Mouse (Mus musculus): ENCODE data around the gene Prkn. TPM values are rescaled to one million over a fixed set of nuclear protein-coding genes. Genes with fewer than 3 reads are reported as not detected.
A peak's percentile ranks its signal among the peaks of the same experiment; 100 is the strongest.

The Prkn gene
- polyA plus RNA-seq, 1 experiment from 2014 or later: 1.5 TPM

DNA sequence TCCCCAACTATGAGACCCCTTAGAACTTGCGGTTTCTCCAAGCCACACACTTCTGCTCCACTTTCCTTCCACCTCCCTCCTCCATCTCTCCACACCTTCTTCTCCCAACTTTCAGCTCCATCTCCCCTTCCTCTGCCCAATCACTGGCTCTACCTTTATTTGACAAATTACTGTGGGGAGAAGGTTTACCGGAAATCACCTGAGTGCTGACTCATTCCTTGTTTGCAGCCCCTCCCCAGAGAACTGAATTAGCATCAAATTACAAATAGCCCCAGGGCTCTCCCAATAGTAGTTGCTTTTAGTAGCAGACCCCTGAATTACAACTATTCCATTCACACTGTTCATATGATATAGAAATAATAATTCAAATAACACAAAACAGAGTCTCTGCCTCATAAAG lies 1036.1 kb downstream of the Prkn start:
- 78% methylated on average over 2 of the region's 2 CpGs for WGBS
- H3K9me3 ChIP-seq: no peaks in the 10 kb centered on the region
- no peak overlapping the region for H3K27ac ChIP-seq
- H3K36me3 ChIP-seq: no peaks in the 10 kb centered on the region
- no peak for ATAC-seq
- H3K4me3 ChIP-seq (replicated peaks): no peak overlapping the region
- H3K4me1 ChIP-seq (replicated peaks): no peaks in the 10 kb centered on the region
- no peak overlapping the region for H3K9ac ChIP-seq
- H3K4me2 ChIP-seq (replicated peaks): no peak overlapping the region
- H3K27me3 ChIP-seq (replicated peaks): no peaks in the 10 kb centered on the region

DNA sequence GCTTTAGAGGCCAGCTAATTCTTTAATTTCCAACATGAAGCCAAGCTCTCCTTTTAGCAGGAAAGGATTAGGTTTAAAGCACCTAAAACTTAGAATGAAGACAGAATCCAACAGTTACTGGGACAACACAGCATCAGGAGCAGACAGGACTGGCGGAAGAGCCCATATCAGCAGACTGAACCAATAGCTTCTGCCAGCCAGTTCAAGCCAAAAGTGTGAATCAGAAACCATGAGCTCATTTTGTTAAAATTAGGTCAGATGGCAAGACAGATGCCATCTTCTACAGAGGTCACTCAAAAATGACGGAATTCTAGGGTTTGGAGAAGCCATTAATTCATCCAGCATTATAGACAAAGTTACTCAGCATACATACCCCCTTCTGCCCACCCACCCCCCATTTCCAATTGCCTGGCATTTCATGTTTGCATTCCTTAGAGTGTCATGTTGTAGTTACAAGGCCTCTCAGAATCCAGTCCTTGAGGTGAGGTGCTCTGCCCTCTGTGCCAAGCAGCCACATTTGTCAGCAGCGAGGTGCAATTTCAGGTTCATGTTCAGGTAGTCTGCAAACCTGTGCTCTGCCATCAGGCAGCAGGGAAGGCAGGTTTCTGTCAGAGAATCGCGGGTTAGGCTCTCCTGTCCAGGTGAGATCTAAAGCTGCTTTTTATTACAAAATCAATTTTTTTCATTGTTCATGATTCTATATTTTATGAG lies 1041.1 kb downstream of the Prkn start:
- H3K9me3 ChIP-seq: no peaks in the 10 kb centered on the region
- H3K4me3 ChIP-seq (replicated peaks): no peak overlapping the region
- H3K27me3 ChIP-seq (replicated peaks): no peaks in the 10 kb centered on the region
- no peak overlapping the region for H3K4me2 ChIP-seq (replicated peaks)
- WGBS: 92% methylated on average over 5 of the region's 5 CpGs
- no peak overlapping the region for H3K9ac ChIP-seq
- H3K36me3 ChIP-seq: no peaks in the 10 kb centered on the region
- H3K4me1 ChIP-seq (replicated peaks): no peaks in the 10 kb centered on the region
- ATAC-seq: no peak
- no peak overlapping the region for H3K27ac ChIP-seq

DNA sequence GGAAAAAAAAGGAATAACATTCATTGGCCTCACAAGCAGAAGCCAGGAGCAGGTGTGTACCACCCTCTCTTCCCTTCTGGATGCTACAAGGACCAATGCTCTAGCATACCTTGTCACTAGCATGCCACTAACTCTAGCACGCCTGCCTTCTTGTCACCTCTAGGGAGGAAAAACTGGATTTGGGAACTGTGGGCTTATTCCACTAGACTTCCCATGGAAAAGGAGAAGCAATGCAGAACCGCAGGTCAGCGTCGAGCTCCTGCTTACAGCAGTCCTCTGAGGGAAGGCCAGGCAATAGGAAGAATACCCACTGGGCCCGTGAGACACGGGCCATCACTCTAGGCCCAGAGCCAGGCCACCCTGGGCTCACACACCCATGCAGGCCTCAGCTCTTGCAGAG lies 1045.4 kb downstream of the Prkn start:
- Histone ChIP-seq H3K4me2 (replicated peaks) (no peak overlapping the region), H3K27ac (no peak overlapping the region), H3K9me3 (no peaks in the 10 kb centered on the region), H3K4me1 (replicated peaks) (no peaks in the 10 kb centered on the region), H3K27me3 (replicated peaks) (no peaks in the 10 kb centered on the region), H3K36me3 (no peaks in the 10 kb centered on the region), H3K9ac (no peak overlapping the region), H3K4me3 (replicated peaks) (no peak overlapping the region)
- no peak for ATAC-seq
- WGBS: 95% methylated on average over 6 of the region's 6 CpGs

DNA sequence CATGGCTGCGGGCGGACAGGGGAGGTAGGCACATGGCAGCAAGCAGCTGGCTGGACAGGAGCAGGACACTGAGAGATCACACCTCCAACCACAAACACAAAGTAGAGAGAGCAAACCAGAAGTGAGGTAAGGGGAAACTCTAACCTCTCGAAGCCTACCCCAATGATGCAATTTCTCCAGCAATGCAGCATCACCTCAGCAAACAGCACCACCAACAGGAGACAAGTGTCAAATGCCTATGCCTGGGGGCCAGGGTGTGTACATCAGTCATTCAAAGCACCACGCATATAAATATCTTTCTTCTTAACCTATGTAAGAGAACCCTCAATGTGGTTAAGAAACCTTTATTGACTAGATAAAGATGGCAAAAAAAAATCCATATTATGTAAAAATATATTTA lies 1046.8 kb downstream of the Prkn start:
- Histone ChIP-seq H3K27me3 (replicated peaks) (no peaks in the 10 kb centered on the region), H3K4me3 (replicated peaks) (no peak overlapping the region), H3K27ac (no peak overlapping the region), H3K36me3 (no peaks in the 10 kb centered on the region), H3K9ac (no peak overlapping the region), H3K9me3 (no peaks in the 10 kb centered on the region), H3K4me2 (replicated peaks) (no peak overlapping the region), H3K4me1 (replicated peaks) (no peaks in the 10 kb centered on the region)
- WGBS: 79% methylated on average over 4 of the region's 4 CpGs
- no peak for ATAC-seq

DNA sequence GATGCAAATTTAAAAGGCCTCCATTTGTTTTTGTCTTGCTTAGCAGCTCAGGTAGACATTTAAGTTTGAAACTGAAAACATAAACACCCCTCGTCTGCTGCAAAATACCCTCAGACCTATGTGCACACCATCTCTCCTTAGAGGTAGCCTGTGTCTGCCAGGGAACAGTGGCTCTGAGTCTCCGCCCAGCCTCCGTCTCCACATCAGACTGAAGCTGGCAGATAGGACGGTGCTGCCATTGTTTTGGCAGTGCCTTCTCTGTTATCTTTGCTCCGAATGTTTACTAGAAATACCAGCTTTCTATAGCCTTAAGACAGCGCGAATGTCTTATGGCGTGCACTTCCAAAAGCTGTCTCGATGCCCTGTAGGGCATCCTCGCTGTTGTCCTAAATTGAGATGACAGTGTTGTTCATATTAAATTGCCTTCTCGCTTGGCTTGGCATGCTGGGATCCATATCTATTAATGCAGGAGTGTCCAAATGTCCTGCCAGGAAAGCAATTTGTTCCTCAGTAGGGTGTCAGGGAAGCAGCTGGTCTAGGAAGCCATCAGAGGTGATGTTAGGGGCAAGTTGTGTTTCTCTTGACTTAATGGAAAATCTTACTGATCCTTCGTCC lies 1047.5 kb downstream of the Prkn start:
- Histone ChIP-seq H3K9ac (no peak overlapping the region), H3K4me2 (replicated peaks) (no peak overlapping the region), H3K4me1 (replicated peaks) (no peaks in the 10 kb centered on the region), H3K36me3 (no peaks in the 10 kb centered on the region), H3K9me3 (no peaks in the 10 kb centered on the region), H3K4me3 (replicated peaks) (no peak overlapping the region), H3K27ac (no peak overlapping the region), H3K27me3 (replicated peaks) (no peaks in the 10 kb centered on the region)
- WGBS: 78% methylated on average over 12 of the region's 12 CpGs
- no peak for ATAC-seq

DNA sequence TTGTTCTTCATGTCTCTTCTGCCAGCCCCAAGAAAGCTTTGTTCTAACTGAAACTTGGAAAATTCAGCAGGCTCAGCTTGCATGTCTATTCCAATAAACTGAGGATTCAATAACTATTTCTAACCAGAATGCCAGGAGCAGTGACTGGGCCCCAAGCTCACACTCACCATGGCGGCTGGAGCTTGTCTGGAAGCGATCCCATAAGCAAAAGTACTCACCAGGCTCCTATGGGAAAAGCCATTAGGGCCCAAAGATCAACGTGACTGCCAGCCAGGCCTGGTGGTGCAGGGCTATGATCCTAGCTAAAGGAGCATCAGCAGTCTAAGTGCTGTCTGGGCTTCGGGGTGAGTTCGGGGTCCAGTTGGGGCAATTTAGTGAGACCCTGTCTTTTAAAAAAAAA lies 1048.6 kb downstream of the Prkn start:
- 73% methylated on average over 5 of the region's 5 CpGs for WGBS
- no peak for ATAC-seq
- Histone ChIP-seq H3K4me3 (replicated peaks) (no peak overlapping the region), H3K4me2 (replicated peaks) (no peak overlapping the region), H3K27me3 (replicated peaks) (no peaks in the 10 kb centered on the region), H3K9ac (no peak overlapping the region), H3K9me3 (no peaks in the 10 kb centered on the region), H3K27ac (no peak overlapping the region), H3K4me1 (replicated peaks) (no peaks in the 10 kb centered on the region), H3K36me3 (no peaks in the 10 kb centered on the region)

DNA sequence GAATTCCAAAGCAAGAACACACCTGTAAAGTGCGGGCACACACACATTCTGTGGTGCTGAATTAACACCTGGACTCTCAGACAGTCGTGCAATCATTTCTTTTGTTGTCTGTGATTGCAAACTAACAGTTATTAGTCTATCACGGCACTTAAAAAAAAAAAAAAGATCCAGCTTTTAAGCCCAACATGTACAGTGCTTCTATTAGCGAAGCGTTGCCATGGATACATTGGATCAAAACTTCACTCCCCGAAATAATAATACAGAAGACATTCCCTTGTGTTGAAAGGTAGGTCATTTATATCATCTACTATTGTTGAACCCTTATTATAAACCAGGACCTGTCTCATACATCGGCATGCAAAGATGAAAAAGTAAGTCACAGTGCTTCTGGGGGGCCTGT lies 1060.1 kb downstream of the Prkn start:
- Histone ChIP-seq H3K9ac (no peak overlapping the region), H3K27me3 (replicated peaks) (no peaks in the 10 kb centered on the region), H3K27ac (no peak overlapping the region), H3K4me2 (replicated peaks) (no peak overlapping the region), H3K9me3 (no peaks in the 10 kb centered on the region), H3K36me3 (no peaks in the 10 kb centered on the region), H3K4me1 (replicated peaks) (no peaks in the 10 kb centered on the region), H3K4me3 (replicated peaks) (no peak overlapping the region)
- 87% methylated on average over 7 of the region's 7 CpGs for WGBS
- ATAC-seq: no peak

DNA sequence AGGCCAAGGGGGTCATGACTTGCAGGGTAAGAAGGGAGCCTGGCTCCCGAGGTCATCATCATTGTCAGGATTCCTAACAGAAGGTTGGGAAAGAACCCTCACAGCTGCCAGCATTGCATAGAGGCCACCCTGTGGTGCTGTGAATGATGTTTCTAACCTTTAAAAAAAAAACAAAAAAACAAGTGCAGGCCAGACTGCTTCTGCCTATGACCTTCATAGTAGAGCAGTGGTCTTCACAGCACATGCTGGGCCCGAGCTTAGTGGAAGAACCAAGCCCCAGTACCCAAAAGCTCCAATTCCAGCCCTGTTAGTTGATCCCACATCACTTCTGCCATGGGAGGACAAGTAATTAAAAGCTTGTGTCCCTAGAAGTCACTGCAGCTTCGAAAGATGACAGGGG lies 1061.5 kb downstream of the Prkn start:
- Histone ChIP-seq H3K4me2 (replicated peaks) (no peak overlapping the region), H3K9ac (no peak overlapping the region), H3K27ac (no peak overlapping the region), H3K4me3 (replicated peaks) (no peak overlapping the region), H3K4me1 (replicated peaks) (no peaks in the 10 kb centered on the region), H3K27me3 (replicated peaks) (no peaks in the 10 kb centered on the region), H3K9me3 (no peaks in the 10 kb centered on the region), H3K36me3 (no peaks in the 10 kb centered on the region)
- no peak for ATAC-seq
- 83% methylated on average over 3 of the region's 3 CpGs for WGBS

DNA sequence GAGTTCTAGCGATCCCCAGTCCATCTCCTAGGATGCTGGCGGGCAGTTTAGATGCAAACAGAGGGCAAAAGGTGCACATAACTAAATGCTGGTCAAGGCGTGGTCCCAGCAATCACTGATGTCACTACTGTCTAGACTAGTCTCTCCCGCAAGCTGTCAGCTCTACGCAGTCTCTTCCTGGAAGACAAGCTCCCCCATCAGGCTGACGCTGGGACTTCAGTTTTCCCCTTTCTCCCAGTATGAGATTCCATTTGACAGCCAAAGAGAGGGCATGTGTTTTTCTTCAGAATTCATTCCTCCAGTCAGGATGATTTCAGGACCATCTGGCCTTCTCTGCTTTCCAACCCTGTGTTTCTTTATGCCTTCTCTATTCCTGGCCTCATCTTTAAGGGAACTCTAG lies 1062.8 kb downstream of the Prkn start:
- Histone ChIP-seq H3K27me3 (replicated peaks) (no peaks in the 10 kb centered on the region), H3K36me3 (no peaks in the 10 kb centered on the region), H3K9ac (no peak overlapping the region), H3K4me3 (replicated peaks) (no peak overlapping the region), H3K9me3 (no peaks in the 10 kb centered on the region), H3K4me1 (replicated peaks) (no peaks in the 10 kb centered on the region), H3K27ac (no peak overlapping the region), H3K4me2 (replicated peaks) (no peak overlapping the region)
- ATAC-seq: no peak
- 45% methylated on average over 6 of the region's 6 CpGs for WGBS

DNA sequence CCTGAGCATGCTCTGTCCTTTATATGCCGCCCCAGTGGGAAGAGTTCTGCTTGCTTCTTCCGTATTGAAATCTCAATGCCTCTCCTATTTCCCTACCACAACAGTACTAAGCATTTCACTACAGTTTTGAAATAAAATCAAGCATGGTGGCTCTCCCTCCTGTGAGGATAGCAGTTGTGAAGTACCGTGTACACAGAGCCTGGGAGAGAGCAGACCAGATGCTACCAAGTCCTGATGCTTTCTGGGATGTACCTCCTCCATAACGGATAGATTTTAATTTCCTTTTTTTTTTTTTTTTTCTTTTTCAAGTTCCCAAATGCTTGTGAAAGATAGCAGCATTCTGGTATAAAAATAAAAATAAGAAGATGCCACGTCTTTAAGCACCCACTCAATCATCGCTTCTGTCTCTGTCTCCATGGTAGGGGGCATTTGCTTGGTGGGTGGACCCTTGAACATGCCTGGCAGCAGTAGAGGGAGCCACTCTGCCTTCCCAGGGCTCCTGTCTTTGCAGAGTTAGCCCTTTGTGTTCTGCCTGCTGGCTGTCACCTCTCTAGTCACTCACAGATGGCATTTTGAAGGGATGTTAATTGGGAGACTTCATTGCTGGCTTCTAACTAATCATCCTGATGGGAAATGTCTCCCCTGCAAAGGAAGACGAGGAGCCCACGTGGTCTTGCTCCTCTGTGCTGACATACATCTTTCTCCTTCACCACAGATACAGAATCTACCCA lies 1070.6 kb downstream of the Prkn start:
- H3K9ac ChIP-seq: no peak overlapping the region
- H3K36me3 ChIP-seq: no peaks in the 10 kb centered on the region
- peaks cover 2% of the 10 kb centered on the region; the same call in 1 of the 2 replicates for H3K27me3 ChIP-seq (replicated peaks)
- ATAC-seq: no peak
- H3K4me1 ChIP-seq (replicated peaks): no peaks in the 10 kb centered on the region
- WGBS: 66% methylated on average over 8 of the region's 8 CpGs
- H3K9me3 ChIP-seq: no peaks in the 10 kb centered on the region
- no peak overlapping the region for H3K27ac ChIP-seq
- no peak overlapping the region for H3K4me2 ChIP-seq (replicated peaks)
- no peak overlapping the region for H3K4me3 ChIP-seq (replicated peaks)

DNA sequence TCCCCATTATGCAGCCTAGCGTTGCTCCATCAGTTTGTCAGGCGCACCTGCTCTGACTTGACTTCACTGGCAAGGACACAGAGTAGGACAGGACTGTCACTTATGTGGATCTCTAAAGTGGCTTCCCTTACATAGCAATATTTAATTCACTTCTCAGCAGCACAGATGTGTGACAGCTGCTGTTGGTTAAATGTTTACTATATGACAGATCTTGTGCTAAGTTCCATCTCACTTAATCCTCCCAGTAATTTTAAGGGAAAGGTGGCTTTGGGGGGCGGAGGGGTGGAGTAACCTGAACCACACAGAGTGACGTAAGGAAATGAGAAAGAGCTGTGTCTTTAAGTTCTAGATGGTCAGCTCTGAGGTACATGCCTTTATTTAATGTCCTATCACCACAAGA lies 1072.0 kb downstream of the Prkn start:
- no peak overlapping the region for H3K9ac ChIP-seq
- H3K4me1 ChIP-seq (replicated peaks): no peaks in the 10 kb centered on the region
- H3K9me3 ChIP-seq: no peaks in the 10 kb centered on the region
- 84% methylated on average over 4 of the region's 4 CpGs for WGBS
- no peak overlapping the region for H3K4me3 ChIP-seq (replicated peaks)
- no peak overlapping the region for H3K4me2 ChIP-seq (replicated peaks)
- peaks cover 2% of the 10 kb centered on the region; the same call in 1 of the 2 replicates for H3K27me3 ChIP-seq (replicated peaks)
- H3K27ac ChIP-seq: no peak overlapping the region
- no peak for ATAC-seq
- no peaks in the 10 kb centered on the region for H3K36me3 ChIP-seq

DNA sequence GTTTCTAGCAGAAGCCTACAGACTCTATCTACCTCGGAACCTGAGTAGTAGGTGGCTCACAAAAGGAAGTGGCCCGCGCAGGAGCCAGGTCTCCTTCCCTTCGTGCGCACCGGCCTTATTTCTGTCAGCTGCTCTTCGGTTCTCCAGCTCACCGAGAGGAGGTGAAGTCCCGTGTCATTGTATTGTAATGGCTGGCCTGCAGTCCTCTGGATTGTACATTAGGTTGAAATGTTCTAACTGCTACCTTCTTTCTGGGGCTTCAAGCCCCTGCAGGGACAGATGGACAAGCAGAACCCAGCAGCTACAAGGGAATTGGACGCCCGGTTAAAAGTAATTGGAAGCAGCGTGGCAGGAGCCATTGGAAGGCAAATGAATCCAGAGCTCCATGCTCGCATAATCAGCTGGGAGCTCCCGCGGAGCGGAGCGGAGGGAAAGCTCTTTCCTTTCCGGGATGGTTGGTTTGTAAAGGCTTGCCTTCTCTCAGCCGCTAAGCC lies 1072.7 kb downstream of the Prkn start:
- Histone ChIP-seq H3K4me3 (replicated peaks) (no peak overlapping the region), H3K4me2 (replicated peaks) (peak overlapping the region; percentile 50), H3K9ac (no peak overlapping the region), H3K9me3 (no peaks in the 10 kb centered on the region), H3K27ac (no peak overlapping the region), H3K27me3 (replicated peaks) (peaks cover 2% of the 10 kb centered on the region; the same call in 1 of the 2 replicates), H3K36me3 (no peaks in the 10 kb centered on the region), H3K4me1 (replicated peaks) (no peaks in the 10 kb centered on the region)
- WGBS: 3% methylated on average over 19 of the region's 19 CpGs
- no peak for ATAC-seq
